Mouse (Mus musculus): Measurements from ENCODE around the gene Tdrd6. TPM values are rescaled to one million over a fixed set of nuclear protein-coding genes. Genes with fewer than 3 reads are reported as not detected.
A peak's percentile ranks its signal among the peaks of the same experiment; 100 is the strongest.

Gene Tdrd6
- polyA plus RNA-seq, 1 experiment = not detected

GRCm38 (mm10) chr17:43587278-43587677, 42.8 kb downstream of the Tdrd6 start:
- H3K36me3 ChIP-seq (replicated peaks; ENCODE audit: low read length) = no peaks in the 10 kb centered on the region
- TF ChIP-seq FLI1 (IDR thresholded peaks at IDR 0.05; ENCODE audit: low read length) (no peak), GATA1 (IDR thresholded peaks at IDR 0.05; ENCODE audit: borderline replicate concordance, low read length) (no peak)
- H3K27me3 ChIP-seq (replicated peaks) = no peaks in the 10 kb centered on the region
- 0 out of 2 replicates have a peak, but pooled peaks cover under 1% of the 10 kb centered on the region for H3K9me3 ChIP-seq
- H3K4me1 ChIP-seq = no peaks in the 10 kb centered on the region
- no peak overlapping the region for H3K4me3 ChIP-seq (replicated peaks)

GRCm38 (mm10) chr17:43584771-43585170, 45.3 kb downstream of the Tdrd6 start:
- no peaks in the 10 kb centered on the region for H3K4me1 ChIP-seq
- no peaks in the 10 kb centered on the region for H3K9me3 ChIP-seq
- H3K4me3 ChIP-seq (replicated peaks) = no peak overlapping the region
- no peak for TF ChIP-seq FLI1 (IDR thresholded peaks at IDR 0.05; ENCODE audit: low read length)
- TF ChIP-seq GATA1 (IDR thresholded peaks at IDR 0.05; ENCODE audit: borderline replicate concordance, low read length) = no peak
- no peaks in the 10 kb centered on the region for H3K27me3 ChIP-seq (replicated peaks)
- no peaks in the 10 kb centered on the region for H3K36me3 ChIP-seq (replicated peaks; ENCODE audit: low read length)

- Histone ChIP-seq H3K36me3 (replicated peaks; ENCODE audit: low read length) (no peaks in the 10 kb centered on the region), H3K27me3 (replicated peaks) (no peaks in the 10 kb centered on the region), H3K4me1 (no peaks in the 10 kb centered on the region), H3K9me3 (no peaks in the 10 kb centered on the region), H3K4me3 (replicated peaks) (no peak overlapping the region)
- TF ChIP-seq GATA1 (IDR thresholded peaks at IDR 0.05; ENCODE audit: borderline replicate concordance, low read length) (no peak), FLI1 (IDR thresholded peaks at IDR 0.05; ENCODE audit: low read length) (no peak)
These were observed 49.1 kb downstream of the Tdrd6 start for GRCm38 (mm10) chr17:43581012-43581467.

- no peaks in the 10 kb centered on the region for H3K27me3 ChIP-seq (replicated peaks)
- TF ChIP-seq FLI1 (IDR thresholded peaks at IDR 0.05; ENCODE audit: low read length) (no peak), GATA1 (IDR thresholded peaks at IDR 0.05; ENCODE audit: borderline replicate concordance, low read length) (no peak)
These were observed 49.6 kb downstream of the Tdrd6 start for GRCm38 (mm10) chr17:43580456-43580855.

GRCm38 (mm10) chr17:43573624-43574073, 56.5 kb downstream of the Tdrd6 start:
- H3K4me1 ChIP-seq = peaks cover 1% of the 10 kb centered on the region; the same call in 1 of the 2 replicates

More at GRCm38 (mm10) chr17:43580456-43580855, 49.6 kb downstream of the Tdrd6 start:
- Histone ChIP-seq H3K4me1 (no peaks in the 10 kb centered on the region), H3K9me3 (no peaks in the 10 kb centered on the region), H3K36me3 (replicated peaks; ENCODE audit: low read length) (no peaks in the 10 kb centered on the region), H3K4me3 (replicated peaks) (no peak overlapping the region)

GRCm38 (mm10) chr17:43569287-43569686, 60.8 kb downstream of the Tdrd6 start:
- H3K27me3 ChIP-seq (replicated peaks) = peaks cover 8% of the 10 kb centered on the region
- H3K4me1 ChIP-seq = peaks cover 8% of the 10 kb centered on the region; the same call in 1 of the 2 replicates
- no peaks in the 10 kb centered on the region for H3K36me3 ChIP-seq (replicated peaks; ENCODE audit: low read length)
- TF ChIP-seq GATA1 (IDR thresholded peaks at IDR 0.05; ENCODE audit: borderline replicate concordance, low read length) (no peak), FLI1 (IDR thresholded peaks at IDR 0.05; ENCODE audit: low read length) (no peak)
- no peaks in the 10 kb centered on the region for H3K9me3 ChIP-seq
- no peak overlapping the region for H3K4me3 ChIP-seq (replicated peaks)

More at GRCm38 (mm10) chr17:43573624-43574073, 56.5 kb downstream of the Tdrd6 start:
- Histone ChIP-seq H3K9me3 (no peaks in the 10 kb centered on the region), H3K4me3 (replicated peaks) (no peak overlapping the region), H3K36me3 (replicated peaks; ENCODE audit: low read length) (no peaks in the 10 kb centered on the region), H3K27me3 (replicated peaks) (peaks cover 2% of the 10 kb centered on the region)
- TF ChIP-seq FLI1 (IDR thresholded peaks at IDR 0.05; ENCODE audit: low read length) (no peak), GATA1 (IDR thresholded peaks at IDR 0.05; ENCODE audit: borderline replicate concordance, low read length) (no peak)

GRCm38 (mm10) chr17:43567992-43568888, 61.9 kb downstream of the Tdrd6 start, which contains the start of gene Pla2g7:
Gene Pla2g7, plus strand, starts transcription at chr17:43568098.
- peaks cover 8% of the 10 kb centered on the region; the same call in 1 of the 2 replicates for H3K4me1 ChIP-seq
- peak within 1 kb of the TSS; percentile 88 for H3K4me3 ChIP-seq (replicated peaks)

GRCm38 (mm10) chr17:43567593-43567991, 62.5 kb downstream of the Tdrd6 start:
- Histone ChIP-seq H3K4me1 (peaks cover 8% of the 10 kb centered on the region; the same call in 1 of the 2 replicates), H3K9me3 (peaks cover under 1% of the 10 kb centered on the region; the same call in 1 of the 2 replicates), H3K4me3 (replicated peaks) (no peak overlapping the region), H3K36me3 (replicated peaks; ENCODE audit: low read length) (no peaks in the 10 kb centered on the region), H3K27me3 (replicated peaks) (peaks cover 8% of the 10 kb centered on the region)
- TF ChIP-seq GATA1 (IDR thresholded peaks at IDR 0.05; ENCODE audit: borderline replicate concordance, low read length) (no peak), FLI1 (IDR thresholded peaks at IDR 0.05; ENCODE audit: low read length) (no peak)

More at GRCm38 (mm10) chr17:43567992-43568888, 61.9 kb downstream of the Tdrd6 start, which contains the start of gene Pla2g7:
- no peaks in the 10 kb centered on the region for H3K9me3 ChIP-seq
- no peak for TF ChIP-seq GATA1 (IDR thresholded peaks at IDR 0.05; ENCODE audit: borderline replicate concordance, low read length)
- no peak for TF ChIP-seq FLI1 (IDR thresholded peaks at IDR 0.05; ENCODE audit: low read length)
- H3K36me3 ChIP-seq (replicated peaks; ENCODE audit: low read length) = no peaks in the 10 kb centered on the region
- peaks cover 8% of the 10 kb centered on the region for H3K27me3 ChIP-seq (replicated peaks)

Other genes starting within 250 kb of the Tdrd6 start
- not detected in 2 replicates for gene Mep1a, start 127.5 kb downstream of the Tdrd6 start, polyA plus RNA-seq (2012; ENCODE audit: insufficient read depth, low replicate concordance)
- not detected in 2 replicates for gene Ankrd66, start 86.7 kb downstream of the Tdrd6 start, polyA plus RNA-seq (2012; ENCODE audit: insufficient read depth, low replicate concordance)
- gene Pla2g7, start 62.2 kb downstream of the Tdrd6 start, polyA plus RNA-seq (2012; ENCODE audit: insufficient read depth, low replicate concordance) = 6.2 TPM in 1 of 2 replicates, not detected in the other
- gene Slc25a27, start 36.9 kb upstream of the Tdrd6 start, polyA plus RNA-seq (2012; ENCODE audit: insufficient read depth, low replicate concordance) = not detected in 2 replicates
- gene Cyp39a1, start 37.1 kb upstream of the Tdrd6 start, polyA plus RNA-seq (2012; ENCODE audit: insufficient read depth, low replicate concordance) = not detected in 2 replicates
- 0.10 TPM in 1 of 2 replicates, not detected in the other for gene Rcan2, start 171.1 kb upstream of the Tdrd6 start, polyA plus RNA-seq (2012; ENCODE audit: insufficient read depth, low replicate concordance)

All from megakaryocyte, embryonic 14.5 days (primary cell).